Mouse (Mus musculus) adipose tissue, adult 10 weeks (tissue): ENCODE results near the gene Ramp3. TPM values are rescaled to one million over a fixed set of nuclear protein-coding genes. Genes with fewer than 3 reads are reported as not detected.

Source experiments
- polyA plus RNA-seq: library from polyadenylated mRNA; stranded (reverse); fragments of 350-450 nt; fragmentation: Illumina TruSeq; extraction: RNeasy Lipid Tissue Mini Kit (QIAGEN cat#74804); gene quantifications from one replicate; pipeline ENCODE4 v1.2.3, GENCODE M21; 2014; ENCODE audit warnings: low read depth, low replicate concordance

Ramp3 gene
- polyA plus RNA-seq, result 161 TPM

DNA sequence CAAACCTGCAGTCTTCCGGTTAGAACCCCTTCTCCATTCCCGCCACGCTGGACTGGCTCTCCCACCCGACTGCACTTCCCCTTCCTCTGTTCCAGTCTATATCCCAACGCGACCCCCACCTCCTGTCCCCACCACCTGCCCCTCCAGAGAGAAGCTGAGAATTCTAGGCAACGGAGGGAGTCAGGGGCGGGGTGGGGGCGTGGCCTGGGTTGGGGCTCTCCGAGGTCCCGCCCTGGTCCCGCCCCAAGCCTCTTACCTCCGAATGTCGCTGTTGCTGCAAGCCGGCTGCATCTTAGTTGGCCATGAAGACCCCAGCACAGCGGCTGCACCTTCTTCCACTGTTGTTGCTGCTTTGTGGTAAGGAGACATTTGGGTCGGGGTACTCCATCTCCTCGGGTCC is at the start of gene Ramp3:
TSS of gene Ramp3 (plus strand) at position 251 of the 400 bp plus-strand sequence.

DNA sequence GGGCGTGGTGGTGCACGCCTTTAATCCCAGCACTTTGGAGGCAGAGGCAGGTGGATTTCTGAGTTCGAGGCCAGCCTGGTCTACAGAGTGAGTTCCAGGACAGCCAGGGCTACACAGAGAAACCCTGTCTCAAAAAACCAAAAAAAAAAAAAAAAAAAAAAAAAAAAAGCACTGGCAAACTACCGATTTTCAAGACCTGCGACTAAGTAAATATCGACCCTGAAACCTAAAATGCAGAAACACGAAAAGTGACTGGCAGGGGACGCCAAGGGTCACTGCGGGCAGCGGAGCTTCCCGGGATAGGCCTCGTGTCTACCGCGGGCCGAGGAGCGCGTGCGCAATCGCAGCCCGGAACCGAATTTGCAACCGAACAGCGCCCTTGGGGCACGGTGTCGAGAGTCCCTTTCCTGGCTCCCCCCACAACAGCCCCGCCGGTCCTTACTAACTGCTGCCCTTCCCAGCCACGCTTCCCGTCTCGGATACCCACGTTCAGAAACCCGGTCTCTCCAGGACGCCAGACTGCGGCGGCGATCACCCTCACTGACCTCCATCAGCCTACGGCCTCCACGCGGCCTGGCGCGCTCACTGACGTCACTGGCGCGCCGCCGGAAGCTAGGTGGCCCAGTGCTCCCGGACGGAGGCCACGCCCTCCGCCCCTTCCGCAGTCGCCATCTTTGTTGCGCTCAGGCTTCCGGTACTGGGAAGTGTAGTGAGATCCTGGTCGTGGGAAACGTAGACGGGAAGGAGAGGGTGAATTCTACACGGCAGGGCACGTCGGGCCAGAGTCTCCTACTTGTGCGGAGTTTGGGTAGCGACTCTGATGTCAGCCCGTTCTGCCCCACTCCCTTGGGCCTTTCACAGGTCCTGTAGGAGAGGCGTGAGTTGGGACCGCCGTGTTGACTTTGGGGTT is 32.6 kb upstream of the Ramp3 start, which contains the start of gene Tbrg4:
TSS of gene Tbrg4 (minus strand) at position 590 of the 910 bp plus-strand sequence.

DNA sequence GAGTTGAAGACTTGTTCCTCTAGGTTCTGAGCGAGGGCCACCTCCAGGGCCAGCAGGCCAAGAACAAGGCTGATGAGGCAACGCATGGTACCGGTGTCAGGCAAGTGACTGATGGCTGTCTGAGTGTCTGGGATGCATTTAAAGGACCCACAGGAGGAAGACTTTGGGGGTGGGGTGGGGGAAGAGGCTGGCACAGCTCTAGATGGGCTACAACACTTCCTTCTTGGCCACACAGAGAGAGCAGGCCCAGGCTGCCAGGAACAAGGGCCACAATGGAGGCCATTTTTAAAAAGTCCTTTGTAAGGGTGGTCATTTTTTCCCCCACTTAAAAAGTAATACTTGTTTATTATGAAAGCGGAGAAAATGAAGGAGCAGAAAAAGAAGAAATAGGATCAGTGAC is 19.8 kb upstream of the Ramp3 start, which contains the start of gene Wap:
TSS of gene Wap (minus strand) at position 101 of the 400 bp plus-strand sequence.

Other genes starting within 250 kb of the Ramp3 start
- gene Ppia, start 243.1 kb upstream of the Ramp3 start, polyA plus RNA-seq, result 1,766 TPM
- 57.8 TPM for gene H2afv, start 214.1 kb upstream of the Ramp3 start, polyA plus RNA-seq
- 28.3 TPM for gene Purb, start 182.6 kb upstream of the Ramp3 start, polyA plus RNA-seq
- gene Myo1g, start 137.6 kb upstream of the Ramp3 start, polyA plus RNA-seq, result 5.7 TPM
- 34.9 TPM for gene Ccm2, start 111.6 kb upstream of the Ramp3 start, polyA plus RNA-seq
- 2.1 TPM for gene Nacad, start 52.5 kb upstream of the Ramp3 start, polyA plus RNA-seq
- 23.7 TPM for gene Tbrg4, start 32.5 kb upstream of the Ramp3 start, polyA plus RNA-seq
- not detected for gene Wap, start 19.9 kb upstream of the Ramp3 start, polyA plus RNA-seq
- not detected for gene Gm11983, start 179.1 kb downstream of the Ramp3 start, polyA plus RNA-seq